Comparison of ENCODE assay signal across 1 mouse cellular context in genomic region chr1:72307317-72307798, GRCm38 (mm10).
TF ChIP-seq lines count a peak whose summit lies in the region.

Gene Xrcc5, plus strand, starts transcription at chr1:72307421.

TF ChIP-seq in MEL, 35 proteins besides CTCF, POLR2A, EP300 and RAD21 (continued from another document):
- no peak for TF ChIP-seq GABPA (IDR thresholded peaks at IDR 0.05; ENCODE audit: low read depth, low read length)
